Mouse (Mus musculus) midbrain, postnatal 0 days (tissue): ENCODE data around the gene Pcnx2. TPM values are rescaled to one million over a fixed set of nuclear protein-coding genes. Genes with fewer than 3 reads are reported as not detected.

Experiments used
- ATAC-seq: fragments of 200-750 bp; cut with Nextera tagmentation; 2 replicates; pipeline ENCODE4 v1.8.0; 2017; ENCODE audit warnings: moderate number of reproducible peaks, mild to moderate bottlenecking, moderate TSS enrichment, moderate library complexity; ENCODE audit not compliant: low FRiP score
- DNase-seq: peaks from one replicate; pipeline ENCODE4 v3.0.0-alpha.2; 2015; ENCODE audit warnings: low spot score
- H3K27ac ChIP-seq: fragments of 300-500 bp; sonication (generic); 2 replicates; pipeline ENCODE4 v1.5.1; 2014; ENCODE audit warnings: low read depth, mild to moderate bottlenecking, low read length, mixed read lengths
- H3K27me3 ChIP-seq: fragments of 300-500 bp; sonication (generic); 2 replicates; pipeline ENCODE4 v1.6.1; 2014; ENCODE audit warnings: low read length, control low read depth, mixed read lengths; ENCODE audit not compliant: insufficient read depth
- H3K36me3 ChIP-seq: fragments of 300-500 bp; sonication (generic); 2 replicates; pipeline ENCODE4 v1.6.1; 2014; ENCODE audit warnings: low read length, control low read depth, mixed read lengths; ENCODE audit not compliant: insufficient read depth
- H3K4me1 ChIP-seq: fragments of 300-500 bp; sonication (generic); 2 replicates; pipeline ENCODE4 v1.6.1; 2014; ENCODE audit warnings: mild to moderate bottlenecking, control low read depth, antibody characterized with exemption, low read length, mixed read lengths; ENCODE audit not compliant: insufficient read depth
- H3K4me2 ChIP-seq: fragments of 300-500 bp; sonication (generic); 2 replicates; pipeline ENCODE4 v1.6.1; 2014; ENCODE audit warnings: low read depth, mild to moderate bottlenecking, low read length, mixed read lengths; ENCODE audit not compliant: poor library complexity, severe bottlenecking
- H3K4me3 ChIP-seq: fragments of 300-500 bp; sonication (generic); 2 replicates; pipeline ENCODE4 v1.5.1; 2014; ENCODE audit warnings: low read depth, mild to moderate bottlenecking, low read length, moderate library complexity
- H3K9ac ChIP-seq: fragments of 300-500 bp; sonication (generic); replicated peaks from 2 replicates; pipeline ENCODE4 v1.6.1; 2014; ENCODE audit warnings: mild to moderate bottlenecking, low read length, moderate library complexity, mixed read lengths; ENCODE audit not compliant: poor library complexity, severe bottlenecking
- H3K9me3 ChIP-seq: fragments of 300-500 bp; sonication (generic); 2 replicates; pipeline ENCODE4 v1.6.1; 2016; ENCODE audit warnings: low read length, control low read depth
- CTCF ChIP-seq: IDR thresholded peaks from 2 replicates; pipeline ENCODE4 v1.5.1; 2016; ENCODE audit warnings: antibody characterized with exemption, mild to moderate bottlenecking
- WGBS: fragments of 180-500 bp; shearing (Covaris S2); extraction: QIAGEN DNeasy Blood & Tissue Kit; methylation state at CpG from one replicate; pipeline ENCODE4 v1.1.7; 2014; 5-methylcytosine and 5-hydroxymethylcytosine counted together
- polyA plus RNA-seq: library from polyadenylated mRNA; unstranded; fragments of >200 nt; fragmentation: Nextera tagmentation; extraction: Ambion mirVana; gene quantifications from 2 replicates; pipeline ENCODE4 v1.2.1, GENCODE M21; 2015
- total RNA-seq: library from RNA; depleted of rRNA; stranded (reverse); fragments of >200 nt; gene quantifications from 2 replicates; pipeline ENCODE4 v1.2.3, GENCODE M21; 2014

Pcnx2 gene
- total and polyA plus RNA-seq, 2 experiments from 2014 or later = 3.2 to 16.4 TPM

GRCm38 (mm10) chr8:125926636-125927035, 28.5 kb upstream of the Pcnx2 start:
- Histone ChIP-seq H3K27me3 (no peaks in the 10 kb centered on the region), H3K9me3 (no peaks in the 10 kb centered on the region), H3K36me3 (no peaks in the 10 kb centered on the region), H3K27ac (no peak overlapping the region), H3K4me3 (no peak overlapping the region), H3K9ac (no peak overlapping the region), H3K4me2 (no peak overlapping the region), H3K4me1 (no peaks in the 10 kb centered on the region)
- DNase-seq (no peak), ATAC-seq (no peak)
- WGBS = 80% methylated on average over 4 of the region's 4 CpGs
- TF ChIP-seq CTCF = no peak

GRCm38 (mm10) chr8:125922333-125922732, 24.2 kb upstream of the Pcnx2 start:
- Histone ChIP-seq H3K4me1 (no peaks in the 10 kb centered on the region), H3K27me3 (no peaks in the 10 kb centered on the region), H3K4me2 (no peak overlapping the region), H3K27ac (no peak overlapping the region), H3K4me3 (no peak overlapping the region), H3K9ac (no peak overlapping the region), H3K36me3 (no peaks in the 10 kb centered on the region), H3K9me3 (no peaks in the 10 kb centered on the region)
- DNase-seq (no peak), ATAC-seq (no peak)
- 75% methylated on average over 3 of the region's 3 CpGs for WGBS
- no peak for TF ChIP-seq CTCF

GRCm38 (mm10) chr8:125920761-125921160, 22.6 kb upstream of the Pcnx2 start:
- TF ChIP-seq CTCF = no peak
- no peak overlapping the region for H3K27ac ChIP-seq
- 80% methylated on average over 9 of the region's 9 CpGs for WGBS
- H3K9me3 ChIP-seq = no peaks in the 10 kb centered on the region
- ATAC-seq = no peak
- no peak overlapping the region for H3K9ac ChIP-seq
- H3K4me3 ChIP-seq = no peak overlapping the region
- H3K36me3 ChIP-seq = no peaks in the 10 kb centered on the region
- H3K4me1 ChIP-seq = no peaks in the 10 kb centered on the region
- H3K4me2 ChIP-seq = no peak overlapping the region
- DNase-seq = no peak
- H3K27me3 ChIP-seq = no peaks in the 10 kb centered on the region

GRCm38 (mm10) chr8:125920281-125920680, 22.2 kb upstream of the Pcnx2 start:
- no peak for TF ChIP-seq CTCF
- no peak overlapping the region for H3K9ac ChIP-seq
- ATAC-seq (no peak), DNase-seq (peak; percentile 10)
- 75% methylated on average over 10 of the region's 10 CpGs for WGBS
- no peaks in the 10 kb centered on the region for H3K4me1 ChIP-seq
- no peaks in the 10 kb centered on the region for H3K9me3 ChIP-seq
- H3K27me3 ChIP-seq = no peaks in the 10 kb centered on the region
- H3K4me2 ChIP-seq = no peak overlapping the region
- H3K27ac ChIP-seq = no peak overlapping the region
- H3K4me3 ChIP-seq = no peak overlapping the region
- no peaks in the 10 kb centered on the region for H3K36me3 ChIP-seq

- H3K9ac ChIP-seq = no peak overlapping the region
- 49% methylated on average over 8 of the region's 8 CpGs for WGBS
- no peak overlapping the region for H3K27ac ChIP-seq
- ATAC-seq (no peak), DNase-seq (no peak)
- no peaks in the 10 kb centered on the region for H3K36me3 ChIP-seq
- H3K9me3 ChIP-seq = no peaks in the 10 kb centered on the region
- no peaks in the 10 kb centered on the region for H3K4me1 ChIP-seq
- H3K4me2 ChIP-seq = no peak overlapping the region
- no peak for TF ChIP-seq CTCF
- H3K27me3 ChIP-seq = no peaks in the 10 kb centered on the region
- no peak overlapping the region for H3K4me3 ChIP-seq
Measured at GRCm38 (mm10) chr8:125919560-125919959, 21.4 kb upstream of the Pcnx2 start.

- ATAC-seq (no peak), DNase-seq (no peak)
- WGBS = 87% methylated on average over 2 of the region's 2 CpGs
- no peaks in the 10 kb centered on the region for H3K36me3 ChIP-seq
- no peak overlapping the region for H3K9ac ChIP-seq
- no peak for TF ChIP-seq CTCF
- no peaks in the 10 kb centered on the region for H3K27me3 ChIP-seq
- H3K9me3 ChIP-seq = no peaks in the 10 kb centered on the region
- H3K4me1 ChIP-seq = no peaks in the 10 kb centered on the region
- no peak overlapping the region for H3K4me2 ChIP-seq
- H3K4me3 ChIP-seq = no peak overlapping the region
- H3K27ac ChIP-seq = no peak overlapping the region
Measured at GRCm38 (mm10) chr8:125918719-125919118, 20.6 kb upstream of the Pcnx2 start.

GRCm38 (mm10) chr8:125917013-125917412, 18.9 kb upstream of the Pcnx2 start:
- no peaks in the 10 kb centered on the region for H3K4me1 ChIP-seq
- DNase-seq = no peak
- peaks cover 11% of the 10 kb centered on the region for H3K27me3 ChIP-seq
- H3K4me3 ChIP-seq = no peak overlapping the region
- ATAC-seq = no peak
- TF ChIP-seq CTCF = no peak
- H3K4me2 ChIP-seq = no peak overlapping the region
- no peaks in the 10 kb centered on the region for H3K9me3 ChIP-seq
- no peaks in the 10 kb centered on the region for H3K36me3 ChIP-seq
- no peak overlapping the region for H3K27ac ChIP-seq
- WGBS = 81% methylated on average over 10 of the region's 10 CpGs
- no peak overlapping the region for H3K9ac ChIP-seq
